16 mouse cellular contexts compared by ENCODE assay signal in the genomic region with DNA sequence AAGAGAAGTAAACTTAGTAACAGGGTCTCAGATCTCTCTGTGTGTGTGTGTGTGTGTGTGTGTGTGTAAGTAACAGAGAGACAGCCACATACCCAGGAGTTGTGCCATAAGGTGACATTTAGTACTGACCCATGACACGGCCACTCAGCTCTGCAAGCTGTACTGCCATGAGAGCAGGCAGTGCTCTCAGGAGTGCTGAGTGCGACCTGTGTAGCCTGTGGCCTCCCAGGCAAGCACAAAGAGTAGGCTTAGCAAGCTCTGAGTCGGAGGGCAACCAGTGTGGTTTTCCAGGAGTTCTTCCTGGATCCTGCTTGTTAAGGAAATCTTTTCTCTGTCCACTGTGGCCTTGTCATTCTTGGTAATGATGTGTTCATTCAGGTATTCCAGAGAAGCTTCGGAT.
DNase-seq lines count a peak whose midpoint lies in the region; ATAC-seq and TF ChIP-seq lines count a peak whose summit lies in the region.
"Had no signal": no experiment of that assay in that cellular context is flagged by ENCODE, and none has a peak within 500 bp of the region (broad histone marks: within the 10 kb centered on the region; RNA-seq: fewer than 3 reads in every experiment).

No protein-coding gene starts in this region.

- no peak overlapping the region for H3K4me2 ChIP-seq in heart, embryonic 15.5 days
- H3K4me2 ChIP-seq in kidney, embryonic 16.5 days (replicated peaks; ENCODE audit: low read depth, low read length) = no peak overlapping the region
- H3K4me2 ChIP-seq: embryonic facial prominence, embryonic 13.5 days had no signal

- no peak for ATAC-seq in heart, embryonic 15.5 days (replicated peaks; ENCODE audit: insufficient number of reproducible peaks, insufficient read depth, low FRiP score, low read depth)
- ATAC-seq in kidney, embryonic 16.5 days (ENCODE audit: low FRiP score, low TSS enrichment) = no peak
- ATAC-seq: CD4-positive, CD25-positive, alpha-beta regulatory T cell, adult 4 months had no signal

- H3K4me1 ChIP-seq in heart, embryonic 15.5 days (replicated peaks) = peaks cover 16% of the 10 kb centered on the region
- H3K4me1 ChIP-seq in kidney, embryonic 16.5 days (ENCODE audit: insufficient read depth, low read length) = peaks cover 42% of the 10 kb centered on the region
- H3K4me1 ChIP-seq in ES-Bruce4 (ENCODE audit: control insufficient read depth, insufficient read depth, low read length) = peaks cover 14% of the 10 kb centered on the region

- no peaks in the 10 kb centered on the region for H3K9me3 ChIP-seq in heart, embryonic 15.5 days (replicated peaks)
- H3K9me3 ChIP-seq in kidney, embryonic 16.5 days (ENCODE audit: low read length) = peaks cover 5% of the 10 kb centered on the region; the same call in 1 of the 2 replicates
- H3K9me3 ChIP-seq in ES-Bruce4 (replicated peaks; ENCODE audit: control insufficient read depth, insufficient read depth, low read length, poor library complexity, severe bottlenecking) = no peaks in the 10 kb centered on the region

- DNase-seq in heart, adult 9 months (ENCODE audit: low spot score in 2 of 2) = no peak
- no peak for DNase-seq in kidney, adult 11 months
- peak; percentile 32 for DNase-seq in 3T3-L1 (ENCODE audit: low read depth, low spot score)
- DNase-seq in ovary, postnatal 36 days (ENCODE audit: low spot score) = no peak
- no peak for DNase-seq in spleen, postnatal 4 days (ENCODE audit: low spot score in 2 of 2)
- DNase-seq: cerebellum, adult 9-10 months; gastrocnemius, postnatal 10 days; midbrain, embryonic 14.5 days; retina, postnatal 1 day; thymus, adult 2 months had no signal

- H3K4me3 ChIP-seq in heart, embryonic 15.5 days = no peak overlapping the region
- H3K4me3 ChIP-seq in kidney, embryonic 16.5 days (ENCODE audit: low read length) = no peak overlapping the region
- no peak overlapping the region for H3K4me3 ChIP-seq in ES-Bruce4 (ENCODE audit: low read depth, low read length)
- H3K4me3 ChIP-seq: embryonic facial prominence, embryonic 13.5 days had no signal

- no peaks in the 10 kb centered on the region for H3K27me3 ChIP-seq in heart, embryonic 15.5 days
- no peaks in the 10 kb centered on the region for H3K27me3 ChIP-seq in kidney, embryonic 16.5 days (ENCODE audit: insufficient read depth, low read length)
- H3K27me3 ChIP-seq in ES-Bruce4 (ENCODE audit: control insufficient read depth, insufficient read depth, low read length, poor library complexity, severe bottlenecking) = no peaks in the 10 kb centered on the region
- H3K27me3 ChIP-seq: embryonic facial prominence, embryonic 13.5 days had no signal

- no peak overlapping the region for H3K9ac ChIP-seq in heart, embryonic 15.5 days
- H3K9ac ChIP-seq in kidney, embryonic 16.5 days (replicated peaks; ENCODE audit: low read length) = no peak overlapping the region
- H3K9ac ChIP-seq in ES-Bruce4 (ENCODE audit: low read depth, poor library complexity, severe bottlenecking) = no peak overlapping the region
- H3K9ac ChIP-seq: embryonic facial prominence, embryonic 13.5 days; liver, embryonic 14.5 days had no signal

- no peaks in the 10 kb centered on the region for H3K36me3 ChIP-seq in heart, embryonic 15.5 days
- peaks cover 4% of the 10 kb centered on the region; the same call in 1 of the 2 replicates for H3K36me3 ChIP-seq in kidney, embryonic 16.5 days (ENCODE audit: insufficient read depth, low read length)
- no peaks in the 10 kb centered on the region for H3K36me3 ChIP-seq in ES-Bruce4 (ENCODE audit: control insufficient read depth, insufficient read depth, low read length, poor library complexity, severe bottlenecking)
- H3K36me3 ChIP-seq: embryonic facial prominence, embryonic 13.5 days had no signal

- TF ChIP-seq CTCF in ES-Bruce4 (IDR thresholded peaks at IDR 0.05; ENCODE audit: low read depth, low read length) = no peak

- H3K27ac ChIP-seq in heart, embryonic 15.5 days = peak overlapping the region; percentile 32
- peak overlapping the region; percentile 91 for H3K27ac ChIP-seq in kidney, embryonic 16.5 days (ENCODE audit: low read length)
- H3K27ac ChIP-seq in ES-Bruce4 (ENCODE audit: insufficient read depth, low read length) = peak overlapping the region; percentile 21; the same call in 1 of the 2 replicates
- H3K27ac ChIP-seq: embryonic facial prominence, embryonic 13.5 days; liver, embryonic 14.5 days had no signal

- TF ChIP-seq POLR2A in ES-Bruce4 (IDR thresholded peaks at IDR 0.05; ENCODE audit: insufficient read depth, low read length) = no peak

- WGBS in heart, embryonic 15.5 days = 55% methylated on average over 4 of the region's 4 CpGs
- WGBS in kidney, embryonic 16.5 days = 75% methylated on average over 4 of the region's 4 CpGs

- TF ChIP-seq EP300 in ES-Bruce4 (IDR thresholded peaks at IDR 0.05; ENCODE audit: insufficient read depth, low read depth, low read length) = no peak

Comparison
In these comparisons a context has a peak if more than half of its experiments do, and no peak if none do; other contexts are left out.
1. H3K27ac ChIP-seq: peak in every context shown above with its lines; median percentile 91 in kidney, embryonic 16.5 days; 32 in heart, embryonic 15.5 days; 21 in ES-Bruce4.